Mouse (Mus musculus) ES-E14 (cell line): ENCODE results near the gene Prpsap2.

Experiments
- CHD2 ChIP-seq: IDR thresholded peaks from 2 replicates; pipeline ENCODE4 v1.6.1; 2014; ENCODE audit warnings: mild to moderate bottlenecking, low read depth, low read length, inconsistent platforms
- ZC3H11A ChIP-seq: IDR thresholded peaks from 2 replicates; pipeline ENCODE4 v1.6.1; 2012; ENCODE audit warnings: low read depth, mild to moderate bottlenecking, inconsistent platforms, low read length, borderline replicate concordance

- TF ChIP-seq ZC3H11A, result no peak
- no peak for TF ChIP-seq CHD2
Measured at GRCm38 (mm10) chr11:61687595-61687994, 74.3 kb downstream of the Prpsap2 start.
